Mouse (Mus musculus) right cerebral cortex, postnatal 25 days (tissue): ENCODE measurements around the gene Nfkbie.

Experiments
- DNase-seq: peaks from one replicate; pipeline ENCODE4 v3.0.0; 2022

The Nfkbie gene

DNA sequence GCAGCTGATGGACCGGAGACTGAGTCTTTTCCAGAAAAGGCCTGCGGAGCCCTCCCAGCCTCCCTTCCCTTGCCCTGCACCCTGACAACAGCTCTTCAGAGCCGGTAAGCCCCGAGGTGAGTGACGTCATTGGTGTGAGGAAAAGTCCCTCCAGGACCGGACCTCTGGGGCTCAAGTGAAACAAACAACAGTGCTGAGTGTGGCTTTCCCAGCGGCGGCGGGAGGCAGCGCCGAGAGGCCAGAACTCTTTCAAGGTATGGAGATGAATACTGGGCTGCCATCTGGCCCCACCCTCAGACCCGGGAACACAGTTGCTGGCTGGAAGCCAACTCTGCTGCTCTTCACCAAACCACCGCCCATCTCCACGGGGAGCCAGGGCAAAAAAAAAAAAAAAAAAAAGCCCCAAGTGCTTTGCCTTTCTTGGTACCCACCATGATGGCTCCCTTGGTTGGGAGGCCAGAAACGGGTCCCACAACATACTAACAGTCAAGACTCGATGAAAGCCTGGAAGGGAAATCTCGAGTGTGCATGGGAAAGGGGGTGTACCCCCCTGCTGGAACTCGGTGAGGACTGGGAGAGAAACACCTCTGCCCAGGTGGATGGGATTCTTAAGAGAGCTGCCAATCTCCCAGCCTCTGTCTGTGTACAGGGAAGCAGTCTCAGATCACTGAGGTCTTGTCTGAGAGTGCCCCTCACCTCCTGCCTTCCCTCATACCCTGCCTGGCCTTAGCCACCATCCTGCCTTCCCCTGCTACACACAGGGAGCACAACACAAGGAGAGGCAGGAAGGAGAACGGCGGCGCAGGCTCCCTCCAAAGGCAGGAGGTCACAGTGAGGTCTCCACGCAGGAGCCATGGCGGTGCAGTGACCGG is 11.3 kb upstream of the Nfkbie start:
- DNase-seq, result peak; percentile 33

DNA sequence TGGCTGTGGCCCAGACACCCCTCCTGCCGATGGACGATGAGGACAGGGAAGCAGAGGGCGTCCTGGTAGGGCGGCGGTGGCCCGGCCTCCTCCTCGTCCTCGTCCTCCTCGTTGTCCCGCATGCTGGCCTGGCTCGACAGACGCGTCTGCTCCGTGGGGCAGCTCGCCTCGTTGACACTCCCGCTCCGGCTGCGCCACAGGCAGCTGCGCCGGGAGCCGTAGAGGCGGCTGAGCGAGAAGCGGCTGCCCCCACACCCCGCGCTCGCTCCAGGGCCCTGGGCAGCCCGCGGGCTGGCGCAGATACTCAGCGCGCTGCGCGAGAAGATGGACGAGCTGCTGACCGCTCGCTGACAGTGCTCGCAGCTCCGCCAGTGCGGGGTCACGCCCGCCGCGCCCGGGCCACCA is 10.6 kb upstream of the Nfkbie start:
- peak; percentile 40 for DNase-seq

DNA sequence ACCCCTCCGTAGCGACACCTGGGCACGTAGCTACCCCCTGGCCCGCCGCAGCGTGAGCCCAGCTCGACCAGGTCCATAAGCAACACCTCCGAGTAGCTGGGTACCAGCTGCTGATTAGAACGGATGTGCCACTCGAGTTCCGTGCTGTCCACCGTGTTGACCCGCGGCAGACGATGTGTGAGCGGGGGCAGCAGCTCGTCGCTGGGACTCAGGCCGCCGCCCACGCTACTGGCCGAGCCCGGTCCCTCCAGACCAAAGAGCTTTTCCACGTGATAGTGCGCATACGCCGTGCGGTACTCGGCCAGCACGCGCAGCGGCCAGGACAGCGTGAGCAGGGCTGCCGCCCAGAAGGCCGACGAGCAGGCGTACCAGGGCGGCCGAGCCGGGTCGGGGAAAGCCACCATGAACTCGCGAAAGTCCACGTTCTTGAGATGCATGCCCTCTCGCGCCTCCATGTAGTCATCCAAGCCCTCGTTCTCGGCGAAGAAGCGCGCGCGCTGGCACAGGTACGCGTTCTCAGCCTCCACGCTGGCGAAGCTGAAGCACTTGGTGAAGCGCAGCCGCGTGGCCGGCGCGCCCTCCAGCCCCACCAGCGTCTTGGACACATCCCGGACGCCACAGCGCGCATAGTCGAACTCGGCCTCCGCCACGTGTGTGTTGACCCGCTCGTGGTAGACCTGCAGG is 10.1 kb upstream of the Nfkbie start:
- peak; percentile 42 for DNase-seq

DNA sequence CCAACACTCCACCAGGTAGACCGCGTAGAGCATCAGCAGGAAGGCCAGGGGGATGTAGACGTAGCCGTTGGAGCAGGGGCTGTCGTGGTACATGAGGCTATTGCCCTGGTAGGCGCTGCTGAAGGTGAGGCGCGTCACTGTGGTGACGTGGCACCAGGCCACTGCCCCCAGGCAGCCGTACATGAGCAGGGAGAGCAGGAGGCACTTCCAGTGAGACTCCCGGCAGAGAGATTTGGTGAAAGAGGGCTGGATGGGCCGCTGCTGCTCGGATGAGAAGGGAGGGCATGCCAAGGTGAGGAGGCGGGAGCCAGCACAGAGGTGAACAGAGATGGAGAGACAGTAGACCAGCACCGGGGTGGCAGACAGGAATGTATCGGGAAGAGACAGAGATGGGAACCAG is 8.6 kb upstream of the Nfkbie start:
- DNase-seq, result peak; percentile 48

DNA sequence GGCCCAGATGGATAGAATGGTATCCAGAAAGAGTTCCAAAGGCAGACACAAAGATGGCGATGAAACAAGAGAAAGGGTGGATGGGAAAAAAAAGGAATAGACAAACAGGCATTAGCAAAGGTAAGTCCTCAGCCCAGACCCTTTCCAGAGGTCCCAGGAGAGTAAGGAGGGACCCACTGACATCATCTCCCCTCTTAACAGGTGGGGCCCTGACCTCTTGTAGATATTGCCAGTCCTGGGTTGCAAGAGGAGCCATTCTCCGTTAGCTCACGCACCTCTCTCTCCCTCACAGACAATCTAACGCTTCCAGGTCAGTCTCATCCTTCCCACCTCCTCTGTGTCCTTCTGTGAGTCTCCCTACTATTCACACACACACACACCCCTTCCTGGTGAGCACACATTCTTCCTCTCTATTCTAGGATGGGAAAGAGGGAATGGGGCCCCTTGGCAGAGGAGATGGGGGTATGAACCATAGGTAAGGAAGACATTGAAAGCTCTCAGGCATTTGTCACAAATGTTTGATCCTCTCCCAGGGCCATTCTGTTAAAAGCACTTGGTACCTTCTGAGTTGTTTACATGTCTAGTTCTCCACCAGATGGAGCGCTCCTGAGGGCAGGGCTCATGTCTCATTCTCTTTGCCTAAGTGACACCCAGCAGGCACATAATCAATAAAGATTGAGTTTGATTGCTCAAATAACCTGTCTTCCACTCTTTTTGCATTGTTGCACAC is 7.9 kb upstream of the Nfkbie start:
- DNase-seq, result no peak

DNA sequence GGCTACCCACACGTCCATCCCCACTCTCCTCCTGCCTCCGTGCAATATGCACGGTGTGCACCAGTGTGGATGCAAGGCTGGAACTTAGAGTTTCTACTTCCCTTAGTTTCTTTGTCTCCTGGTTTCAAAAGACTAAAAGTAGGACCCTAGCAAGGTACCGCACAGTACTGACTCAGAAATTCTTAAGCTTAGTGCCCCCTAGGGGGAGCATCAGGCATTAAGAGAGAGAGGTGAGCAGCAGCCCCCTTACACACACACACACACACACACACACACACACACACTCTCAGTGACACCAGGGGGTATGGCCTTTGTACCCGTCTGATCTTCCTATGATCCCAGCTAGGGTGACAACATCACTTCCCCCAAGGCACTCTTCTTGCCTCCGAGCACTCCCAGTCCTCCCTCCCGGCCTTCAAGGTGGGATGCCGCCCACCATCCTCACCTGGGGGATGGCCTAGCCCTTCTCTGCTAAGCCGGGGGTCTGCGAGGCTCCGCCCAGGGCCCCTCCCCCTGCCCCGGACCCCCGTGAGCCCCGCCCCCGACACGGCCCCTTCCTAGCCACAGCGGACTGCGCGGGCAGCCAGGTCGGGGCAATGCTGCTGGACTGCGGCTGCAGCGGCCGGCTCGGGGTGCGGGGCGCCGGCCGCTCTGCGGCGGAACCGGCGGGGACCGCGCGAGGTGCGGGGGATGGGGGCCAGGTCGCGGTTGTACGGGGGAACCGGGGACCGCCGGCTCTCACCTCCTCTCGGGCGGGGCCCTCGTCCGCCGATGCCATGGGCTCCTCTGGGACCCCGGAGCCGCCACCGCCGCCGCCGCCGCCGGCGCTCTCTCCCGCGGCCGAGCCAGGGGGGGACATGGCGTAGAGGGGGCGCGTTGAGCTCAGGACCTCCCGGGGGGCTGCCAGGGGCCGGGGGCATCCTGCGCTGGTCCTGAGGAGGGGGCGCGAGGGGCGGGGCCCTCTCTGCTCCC is 6.7 kb upstream of the Nfkbie start:
- DNase-seq, result peak; percentile 66

DNA sequence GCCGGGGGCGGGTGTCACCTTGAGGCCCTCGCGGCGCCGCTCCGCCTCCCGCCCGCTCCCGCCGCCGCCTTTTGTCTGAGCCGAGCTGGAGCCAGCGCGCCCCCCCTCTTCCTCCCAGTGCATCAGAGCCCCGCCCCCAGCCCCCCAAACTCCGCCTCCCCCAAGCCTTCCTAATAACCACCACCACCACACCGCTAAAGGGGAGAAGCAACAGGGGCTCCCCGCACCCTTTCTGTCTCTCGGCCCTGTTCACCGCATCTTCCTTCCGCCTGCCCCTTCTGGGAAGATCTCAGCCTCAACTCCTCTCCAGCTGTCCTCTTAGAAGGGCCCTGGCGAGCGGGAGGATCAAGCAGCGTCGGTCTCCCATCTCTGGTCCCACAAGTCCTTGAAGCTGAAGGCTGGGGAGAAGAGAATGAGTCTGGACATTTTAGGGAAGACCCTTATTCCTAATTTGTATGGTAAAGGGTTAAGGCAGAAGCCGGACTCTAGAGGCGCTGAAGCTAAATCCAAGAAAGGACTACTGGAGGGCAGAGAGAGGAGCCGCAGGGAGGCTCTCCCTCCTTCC is 5.8 kb upstream of the Nfkbie start, which contains the start of gene Tmem151b:
Tmem151b (minus strand) TSS at position 61 of the 565 bp plus-strand sequence.
- peak; percentile 66 for DNase-seq

DNA sequence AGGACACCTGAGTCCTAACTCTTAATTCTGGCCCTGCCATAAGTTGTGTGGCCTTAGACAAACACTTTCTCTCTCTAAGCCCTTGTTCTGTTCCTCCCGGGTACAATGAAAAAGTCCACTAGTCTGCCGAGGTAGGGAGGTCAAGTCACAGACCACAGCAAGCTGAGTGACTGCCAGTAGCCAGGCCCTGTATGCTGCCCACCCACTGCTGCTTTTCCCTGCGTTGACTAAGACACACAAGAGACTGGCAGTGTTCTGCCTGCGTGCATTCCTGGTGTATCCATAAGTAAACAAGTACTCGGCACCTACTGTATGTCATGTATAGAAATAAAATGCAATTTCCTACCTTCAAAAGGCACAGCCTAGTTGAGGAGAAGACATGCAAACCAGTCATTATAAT is 5.2 kb upstream of the Nfkbie start:
- DNase-seq, result no peak

DNA sequence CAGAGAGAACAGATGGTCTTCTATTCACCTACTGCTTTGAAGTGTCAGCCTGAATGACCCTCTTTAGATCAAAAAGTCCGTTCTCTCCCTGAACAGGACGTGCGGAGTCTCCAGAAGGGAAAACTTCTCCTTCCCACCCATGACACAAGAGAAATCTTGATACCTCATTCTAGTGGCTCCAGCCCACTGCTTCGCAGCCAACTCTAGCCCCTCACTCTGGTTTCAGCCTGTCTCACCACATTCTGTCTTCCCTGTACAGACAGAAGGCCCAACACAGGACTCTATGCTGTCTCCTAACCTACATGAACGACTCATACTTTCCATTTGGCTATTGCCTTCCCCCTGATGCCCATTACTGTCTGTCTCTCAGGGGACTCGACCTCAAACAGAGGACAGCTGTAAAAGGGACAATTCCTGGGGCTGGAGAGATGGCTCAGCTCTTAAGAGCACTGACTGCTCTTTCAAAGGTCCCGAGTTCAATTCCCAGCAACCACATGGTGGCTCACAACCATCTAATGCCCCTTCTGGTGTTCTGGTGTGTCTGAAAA is 4.2 kb upstream of the Nfkbie start:
- no peak for DNase-seq

DNA sequence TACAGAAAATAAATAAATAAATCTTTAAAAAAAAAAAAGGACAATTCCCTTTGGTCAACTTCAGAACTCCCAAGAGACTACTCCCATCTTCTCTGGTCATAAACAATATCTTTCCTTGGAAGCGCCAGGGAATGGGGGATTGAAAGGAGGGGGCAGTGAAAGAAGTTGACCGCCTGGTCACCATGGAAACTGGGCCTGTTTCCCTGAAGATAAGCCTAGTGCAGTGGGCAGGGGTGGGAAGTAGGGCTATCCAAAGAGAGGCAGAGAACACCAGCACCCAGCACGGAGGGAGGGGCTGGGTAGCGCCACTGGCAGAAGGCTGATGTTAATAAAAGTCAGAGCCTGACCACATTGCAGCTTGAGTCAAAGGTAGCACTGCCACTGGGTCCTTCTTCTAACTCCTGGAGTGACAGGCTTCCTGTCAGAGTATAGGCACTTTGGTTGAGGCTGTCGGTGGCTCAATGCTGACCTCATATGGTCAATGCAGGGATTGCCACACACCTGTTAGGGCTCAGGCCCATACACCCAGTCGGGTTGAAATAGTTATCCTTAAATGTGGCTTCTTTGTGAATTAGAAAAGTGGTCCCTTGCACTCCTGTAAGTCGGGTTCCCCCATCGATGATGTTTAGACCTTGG is 3.6 kb upstream of the Nfkbie start:
- peak; percentile 80 for DNase-seq

DNA sequence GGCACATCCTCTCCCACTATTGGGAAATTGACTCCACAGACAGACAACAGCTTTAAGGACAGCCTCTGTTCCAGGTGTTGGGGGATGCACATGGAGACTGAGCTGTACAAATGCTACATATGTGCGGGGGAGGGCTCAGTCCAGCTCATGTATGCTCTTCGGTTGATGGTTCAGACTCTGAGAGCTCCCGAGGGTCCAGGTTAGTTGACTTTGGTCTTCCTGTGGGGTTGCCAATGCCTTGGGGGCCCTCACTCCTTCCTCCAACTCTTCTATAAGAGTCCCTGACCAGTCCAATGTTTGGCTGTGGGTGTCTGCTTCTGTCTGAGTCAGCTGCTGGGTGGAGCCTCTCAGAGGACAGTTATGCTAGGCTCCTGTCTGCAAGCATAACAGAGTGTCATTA is 2.4 kb upstream of the Nfkbie start:
- no peak for DNase-seq

DNA sequence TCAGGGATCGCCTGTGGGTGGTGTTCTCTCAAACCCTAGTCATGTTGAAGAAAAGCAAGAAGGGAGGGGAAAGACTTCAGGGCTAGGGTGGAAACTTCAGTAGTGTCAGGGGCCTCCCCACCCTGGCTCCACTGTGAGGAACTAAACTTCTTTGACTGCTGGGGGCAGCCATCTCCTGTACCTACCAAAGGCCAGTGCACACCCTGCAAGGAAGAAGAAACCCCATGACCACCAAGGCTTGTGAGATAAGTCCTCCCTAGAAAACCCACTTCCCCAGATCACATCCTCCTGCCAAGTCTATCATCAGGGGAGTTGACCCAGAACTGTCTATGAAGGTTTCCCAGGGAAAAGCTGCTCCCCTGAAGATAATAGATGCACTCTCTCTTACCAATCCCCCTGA is 1.1 kb upstream of the Nfkbie start:
- no peak for DNase-seq

DNA sequence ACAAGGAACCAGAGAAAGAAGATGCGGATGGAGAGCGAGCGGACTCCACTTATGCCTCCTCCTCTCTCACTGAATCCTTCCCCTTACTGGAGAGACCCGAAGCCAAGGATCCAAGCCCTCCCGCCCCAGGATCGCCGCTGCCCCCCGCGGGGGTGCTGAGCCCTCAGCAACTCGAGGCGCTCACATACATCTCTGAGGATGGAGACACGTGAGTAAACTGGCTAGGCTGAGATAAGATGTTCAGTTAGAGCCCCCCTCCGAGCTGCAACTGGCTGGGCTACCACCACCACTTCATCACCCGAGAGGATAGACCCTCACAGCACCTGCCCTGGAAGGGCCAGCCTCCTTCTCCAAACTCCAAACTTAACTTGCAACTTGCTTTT is 595 bp downstream of the Nfkbie start:
- no peak for DNase-seq

DNA sequence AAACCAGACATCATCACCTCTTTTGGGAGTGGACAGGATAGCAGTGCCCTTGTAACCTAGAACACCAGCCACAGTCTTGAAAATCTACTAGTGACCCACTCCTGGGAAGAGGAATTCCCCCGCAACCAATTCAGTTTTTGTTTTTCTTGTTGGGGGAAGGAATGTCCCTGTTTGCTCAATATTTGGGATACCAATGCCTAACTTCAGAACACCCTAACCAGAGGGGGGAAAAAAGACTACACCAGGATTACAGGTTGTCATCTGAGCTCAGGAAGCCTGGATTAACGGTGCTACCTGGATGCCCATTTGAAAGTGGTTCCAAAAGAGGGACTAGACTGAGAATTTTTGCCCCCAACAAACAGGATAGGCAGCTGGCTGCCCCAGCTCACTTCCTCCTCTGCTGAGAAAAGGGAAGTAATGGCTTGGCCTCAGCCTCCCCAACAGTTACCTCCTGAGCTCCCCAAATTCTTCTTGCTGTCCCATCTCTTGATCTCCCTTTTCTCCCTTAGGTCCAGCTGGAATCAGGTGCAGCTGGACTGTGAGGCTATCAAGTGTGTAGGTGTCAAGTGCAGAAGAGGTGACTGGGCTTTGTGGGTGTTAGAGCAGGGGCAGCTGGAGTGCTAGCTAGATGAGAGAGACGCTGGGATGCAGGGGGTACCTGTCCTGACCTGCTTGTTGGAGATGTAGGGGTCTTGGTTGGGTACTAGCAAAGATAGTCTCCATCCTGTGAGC is 1.2 kb downstream of the Nfkbie start:
- no peak for DNase-seq

DNA sequence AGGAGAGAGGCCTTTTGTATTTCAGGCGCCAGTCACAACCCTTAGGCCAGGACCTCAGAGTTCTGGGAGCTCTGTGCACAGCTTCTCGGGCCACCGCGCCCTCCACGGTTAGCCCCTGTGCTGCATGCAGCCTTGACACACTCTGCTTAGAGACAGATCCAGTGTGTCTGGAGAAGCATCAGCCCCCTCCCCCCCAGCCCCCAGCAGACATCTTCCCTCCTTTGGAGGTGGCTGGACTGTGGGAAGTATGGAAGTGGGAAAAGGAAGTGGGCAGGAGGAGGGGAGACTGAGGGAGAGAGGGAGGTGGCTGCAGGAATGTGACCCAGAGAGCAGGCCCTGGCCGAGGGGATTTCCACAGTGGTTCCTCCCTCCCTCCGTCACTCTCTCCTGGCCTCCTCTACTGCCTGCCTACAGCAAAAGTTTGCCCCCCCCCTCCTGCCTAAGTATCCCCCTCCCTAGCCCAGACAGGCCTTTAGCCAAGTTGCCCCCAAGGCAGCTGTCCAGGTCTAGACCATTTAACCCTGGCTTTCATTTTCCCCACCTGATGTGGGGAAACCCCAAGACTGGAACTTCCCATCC is 1.8 kb downstream of the Nfkbie start:
- DNase-seq, result no peak

DNA sequence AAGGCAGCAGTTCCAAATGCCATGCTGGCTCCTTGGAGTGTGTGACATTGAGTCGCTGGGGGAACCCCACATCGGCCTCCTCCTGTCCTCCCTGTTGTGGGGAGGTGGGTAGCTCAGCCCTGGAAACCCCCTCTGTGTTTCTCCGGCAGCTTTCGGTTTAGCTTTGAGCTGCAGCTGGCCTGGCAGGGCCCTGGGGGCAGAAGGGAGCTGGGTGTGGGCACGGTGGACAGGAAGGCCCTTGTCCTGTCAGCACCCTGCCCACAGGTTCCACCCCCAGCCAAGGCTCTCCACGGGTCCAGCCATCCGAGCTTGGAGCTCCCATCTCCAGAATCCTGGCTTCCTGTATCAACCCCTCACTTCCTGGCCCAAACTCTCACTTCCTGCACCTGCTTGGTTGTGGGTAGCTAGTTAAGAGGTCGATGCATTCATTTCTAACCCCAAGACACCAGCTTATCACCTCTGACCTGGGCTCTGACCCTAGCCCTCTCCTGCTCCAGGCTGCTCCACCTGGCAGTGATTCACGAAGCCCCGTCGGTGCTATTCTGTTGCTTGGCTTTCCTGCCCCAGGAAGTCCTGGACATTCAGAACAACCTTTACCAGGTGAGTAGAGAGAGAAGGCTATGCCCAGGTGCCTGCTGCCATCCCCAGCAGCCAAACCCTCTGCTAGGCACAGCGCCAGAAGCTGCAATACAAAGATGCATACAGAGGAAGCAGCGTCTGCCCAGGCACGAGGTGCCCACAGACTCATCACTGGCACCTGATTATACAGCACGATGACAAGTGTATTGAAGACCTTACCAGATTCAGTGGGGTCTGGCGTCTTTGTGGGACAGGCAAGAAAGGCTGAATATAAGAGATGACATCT is 2.7 kb downstream of the Nfkbie start:
- no peak for DNase-seq

DNA sequence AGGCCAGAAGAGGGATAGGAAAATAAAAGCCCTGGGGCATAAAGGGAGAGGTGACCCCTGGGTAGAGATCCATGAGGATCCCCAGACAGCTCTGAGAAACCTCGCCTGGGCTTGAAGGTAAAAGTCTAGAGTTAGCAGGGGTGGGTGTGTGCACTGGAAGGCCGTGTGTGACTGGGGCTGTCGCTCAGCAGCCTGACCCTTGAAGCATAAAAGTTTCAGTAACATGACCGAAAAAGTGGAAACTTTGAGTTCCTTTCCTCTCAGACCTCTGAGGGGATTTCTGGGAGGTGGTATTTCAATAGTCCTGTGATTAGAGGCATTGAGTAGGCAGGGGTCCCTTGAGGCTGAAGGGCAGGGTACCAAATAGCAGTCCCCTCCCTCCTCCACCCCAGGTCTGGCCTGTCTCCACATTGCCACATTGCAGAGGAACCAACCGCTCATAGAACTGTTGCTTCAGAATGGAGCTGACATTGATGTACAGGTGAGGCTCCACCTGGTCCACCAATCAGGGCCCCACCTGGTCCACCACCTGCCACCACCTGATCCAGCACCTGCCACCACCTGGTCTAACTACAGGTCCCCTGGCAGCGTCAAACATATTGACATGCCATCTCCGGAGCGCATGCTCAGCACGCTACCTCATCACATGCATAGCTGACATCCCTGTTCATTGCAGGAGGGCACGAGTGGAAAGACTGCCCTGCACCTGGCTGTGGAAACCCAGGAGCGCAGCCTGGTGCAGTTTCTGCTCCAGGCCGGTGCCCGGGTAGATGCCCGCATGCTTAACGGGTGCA is 4.4 kb downstream of the Nfkbie start:
- DNase-seq, result no peak

DNA sequence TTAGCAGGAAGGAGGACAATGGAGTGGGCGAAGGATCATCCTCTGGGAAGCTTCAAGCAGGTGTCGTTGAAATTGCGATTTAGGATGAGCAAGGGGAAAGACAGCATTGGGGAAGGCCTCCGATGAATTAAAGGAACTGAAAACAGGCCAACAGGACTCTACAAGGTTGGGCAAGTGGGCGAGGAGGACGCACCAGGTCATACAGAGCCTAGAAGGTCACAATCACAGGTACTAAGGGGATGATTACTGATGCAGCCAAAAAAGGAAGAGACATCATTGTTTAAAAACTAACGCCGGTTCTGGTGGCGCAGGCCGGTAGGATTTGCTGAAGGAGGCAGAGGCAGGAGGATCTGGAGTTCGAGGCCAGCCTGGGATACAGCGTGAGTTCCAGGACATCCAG is 7.7 kb downstream of the Nfkbie start:
- no peak for DNase-seq
